Mouse (Mus musculus): ENCODE measurements at regions not wholly inside any gene's neighbourhood (a gene's known extent, or its start where the extent isn't known, plus 50 kb on each side); places are given as distances from the start of the nearest gene placed in this dataset.

GRCm38 (mm10) chr19:26999596-26999995, 113.9 kb downstream of the Gm815 start:
- in situ Hi-C loops (cut with MboI; ENCODE audit: unreplicated experiment in 2 of 2), result no loop called here

DNA sequence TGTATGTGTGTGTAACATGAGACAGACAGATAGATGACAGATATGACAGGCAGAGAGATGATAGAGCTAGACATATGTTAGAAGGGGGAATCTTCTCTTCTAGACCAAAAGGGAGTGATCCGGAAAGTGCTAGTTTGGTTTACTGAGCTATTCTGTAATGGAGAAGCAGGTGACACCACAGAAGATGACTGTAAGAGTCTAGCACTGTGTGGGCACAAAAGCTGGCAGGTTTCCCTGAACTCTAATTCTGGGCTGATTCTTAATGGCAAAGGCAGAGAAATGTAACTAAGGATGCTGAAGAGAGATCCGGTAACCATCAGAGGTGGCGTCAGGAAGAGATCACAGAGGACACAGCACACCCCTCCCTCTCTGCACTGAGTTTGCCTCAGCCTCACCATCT, 136.2 kb downstream of the Gm815 start:
- in situ Hi-C loops (cut with MboI; ENCODE audit: unreplicated experiment in 2 of 2), result no loop called here

DNA sequence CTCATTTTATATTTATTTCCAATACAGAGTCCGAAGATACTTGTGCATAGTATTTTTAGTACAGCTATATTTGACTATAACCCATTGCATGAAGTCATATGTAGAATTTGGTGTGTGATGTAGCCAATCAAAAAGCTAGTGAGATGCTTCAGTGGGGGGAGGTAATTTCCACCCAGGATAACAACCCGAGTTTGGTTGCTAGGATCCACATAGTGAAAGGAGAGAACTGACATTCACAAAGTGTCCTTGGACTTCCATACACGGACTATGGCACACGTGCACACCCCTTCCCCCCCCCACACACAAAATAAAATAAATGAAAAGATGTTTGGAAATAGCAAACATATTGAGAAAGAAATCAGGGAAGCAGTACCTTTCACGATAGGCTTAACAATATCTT, 137.2 kb downstream of the Gm815 start:
- in situ Hi-C loops (cut with MboI; ENCODE audit: unreplicated experiment in 2 of 2), result no loop called here

GRCm38 (mm10) chr19:27028834-27029233, 143.2 kb downstream of the Gm815 start:
- in situ Hi-C loops (cut with MboI; ENCODE audit: unreplicated experiment in 2 of 2), result no loop called here

DNA sequence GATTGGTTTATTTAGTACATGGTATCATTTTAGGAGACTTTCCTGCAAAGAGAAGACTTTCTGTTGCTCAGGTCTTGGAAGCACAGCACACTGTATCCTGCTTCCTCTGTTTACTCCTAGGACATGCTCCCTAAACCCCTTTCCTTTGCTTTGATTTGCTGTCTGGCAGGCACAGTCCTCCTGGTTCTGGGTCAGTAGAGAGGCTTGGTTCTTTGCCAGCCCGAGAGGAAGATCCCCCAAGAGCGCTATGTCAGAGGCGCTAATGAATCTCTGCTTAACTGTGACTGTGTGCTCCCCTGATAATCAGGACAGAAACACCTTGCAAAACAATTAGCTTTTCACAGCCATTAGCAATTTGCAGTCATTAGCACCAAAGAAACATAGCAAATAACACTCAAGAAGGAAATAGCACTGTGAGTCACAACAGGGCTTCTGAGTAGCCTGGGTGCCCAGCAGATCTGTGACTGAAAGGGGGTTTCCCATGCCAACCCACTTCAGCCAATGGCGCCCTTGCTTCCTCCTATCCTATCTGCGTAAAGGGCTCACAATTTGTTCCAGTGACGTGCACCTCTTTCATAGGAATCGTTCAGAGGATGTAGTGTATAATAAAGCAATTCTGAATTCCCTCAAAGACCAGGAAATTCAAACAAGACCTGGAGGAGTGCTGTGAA, 145.5 kb downstream of the Gm815 start:
- in situ Hi-C loops (cut with MboI; ENCODE audit: unreplicated experiment in 2 of 2), result no loop called here

DNA sequence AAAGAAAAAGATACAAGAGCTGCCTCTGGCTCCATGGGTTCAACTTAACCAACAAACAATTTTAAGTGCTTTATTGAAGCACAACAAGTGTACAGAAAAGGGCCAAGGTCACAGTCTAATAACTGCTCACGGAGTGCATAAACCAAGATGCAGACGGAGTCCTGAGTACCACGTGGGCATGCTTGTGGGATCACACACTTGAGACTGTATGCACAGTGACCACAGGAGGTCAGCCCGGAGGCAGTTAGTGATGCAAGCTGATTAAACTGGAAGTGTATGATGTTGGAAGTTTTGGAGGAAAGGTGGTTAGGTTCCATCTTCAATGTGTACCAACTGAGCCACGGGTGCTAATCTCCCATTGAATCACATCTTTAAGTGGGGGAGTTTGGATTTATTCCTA, 146.9 kb downstream of the Gm815 start:
- in situ Hi-C loops (cut with MboI; ENCODE audit: unreplicated experiment in 2 of 2), result no loop called here

- in situ Hi-C loops (cut with MboI; ENCODE audit: unreplicated experiment in 2 of 2), result no loop called here
Measured at GRCm38 (mm10) chr19:27038298-27038697, 152.6 kb downstream of the Gm815 start.

GRCm38 (mm10) chr19:27040321-27041025, 154.8 kb downstream of the Gm815 start:
- in situ Hi-C loops (cut with MboI; ENCODE audit: unreplicated experiment in 2 of 2), result no loop called here

GRCm38 (mm10) chr19:27066449-27067181, 149.7 kb upstream of the Vldlr start:
- in situ Hi-C loops (cut with MboI; ENCODE audit: unreplicated experiment in 2 of 2), result no loop called here

- in situ Hi-C loops (cut with MboI; ENCODE audit: unreplicated experiment in 2 of 2), result no loop called here
Measured at GRCm38 (mm10) chr19:27073281-27073680, 143.0 kb upstream of the Vldlr start.

- in situ Hi-C loops (cut with MboI; ENCODE audit: unreplicated experiment in 2 of 2), result no loop called here
Measured at GRCm38 (mm10) chr19:27075019-27075418, 141.3 kb upstream of the Vldlr start.

GRCm38 (mm10) chr19:27076920-27077512, 139.3 kb upstream of the Vldlr start:
- in situ Hi-C loops (cut with MboI; ENCODE audit: unreplicated experiment in 2 of 2), result no loop called here

GRCm38 (mm10) chr19:27087344-27087743, 128.9 kb upstream of the Vldlr start:
- in situ Hi-C loops (cut with MboI; ENCODE audit: unreplicated experiment in 2 of 2), result no loop called here

- in situ Hi-C loops (cut with MboI; ENCODE audit: unreplicated experiment in 2 of 2), result no loop called here
Measured at GRCm38 (mm10) chr19:27087833-27088232, 128.5 kb upstream of the Vldlr start.

DNA sequence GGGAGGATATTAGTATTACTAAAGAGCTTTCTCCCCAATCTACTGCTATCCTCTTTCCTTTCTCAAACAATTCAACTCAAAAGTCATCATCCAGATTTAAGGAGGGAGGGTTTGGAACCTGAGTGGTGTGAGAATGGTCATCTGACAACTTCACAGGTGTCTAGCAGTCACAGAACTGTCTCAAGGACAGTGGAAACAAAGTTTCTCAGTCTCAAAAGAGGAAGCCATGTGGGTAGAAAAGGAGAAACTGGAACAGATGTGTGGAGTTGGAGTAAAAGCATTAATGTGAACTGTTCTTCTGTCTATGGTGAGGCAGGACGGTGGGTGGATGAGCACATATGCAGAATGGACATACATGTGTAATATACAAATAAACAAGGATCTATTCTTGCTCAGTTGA, 127.2 kb upstream of the Vldlr start:
- in situ Hi-C loops (cut with MboI; ENCODE audit: unreplicated experiment in 2 of 2), result no loop called here

- in situ Hi-C loops (cut with MboI; ENCODE audit: unreplicated experiment in 2 of 2), result no loop called here
Measured at GRCm38 (mm10) chr19:27091603-27092002, 124.7 kb upstream of the Vldlr start.

DNA sequence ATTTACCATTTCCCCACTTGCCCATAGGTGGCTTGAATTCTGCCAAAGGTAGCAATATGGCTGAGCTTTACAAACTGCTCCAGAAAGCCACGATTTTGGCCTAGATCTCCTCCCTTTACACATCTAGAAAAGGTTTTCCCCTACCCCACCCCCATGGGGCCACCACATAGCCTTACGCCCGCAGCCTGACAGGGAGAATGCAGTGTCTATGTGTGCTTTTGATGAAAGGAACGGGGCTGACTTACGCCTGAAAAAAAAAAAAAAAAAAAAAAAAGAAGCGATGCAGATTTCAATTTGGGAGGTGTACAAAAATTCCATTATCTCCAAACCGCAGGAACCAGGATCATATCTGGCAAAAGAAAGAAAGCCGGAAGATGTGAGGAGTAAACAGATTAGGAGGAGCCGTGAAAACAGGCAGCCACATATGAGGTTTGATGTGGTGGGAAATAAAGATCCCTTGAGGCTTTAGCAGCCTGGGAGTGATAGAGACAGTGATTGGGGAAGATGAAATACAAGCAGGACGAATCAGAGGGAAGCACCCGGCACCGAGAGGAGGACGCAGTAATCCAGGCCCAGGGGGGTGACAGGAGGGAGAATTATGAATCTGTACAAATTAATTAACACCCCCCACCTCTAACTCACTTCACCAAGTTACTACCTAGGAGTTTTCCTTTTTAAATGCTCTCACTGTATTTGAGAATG, 121.4 kb upstream of the Vldlr start:
- in situ Hi-C loops (cut with MboI; ENCODE audit: unreplicated experiment in 2 of 2), result no loop called here

- in situ Hi-C loops (cut with MboI; ENCODE audit: unreplicated experiment in 2 of 2), result no loop called here
Measured at GRCm38 (mm10) chr19:27099921-27100320, 116.4 kb upstream of the Vldlr start.

- in situ Hi-C loops (cut with MboI; ENCODE audit: unreplicated experiment in 2 of 2), result no loop called here
Measured at GRCm38 (mm10) chr19:27110437-27110836, 105.8 kb upstream of the Vldlr start.

- in situ Hi-C loops (cut with MboI; ENCODE audit: unreplicated experiment in 2 of 2), result loop anchor here (5.0 to 10.0 kb wide), 6 partner anchors 194 to 386 kb away; partner anchors contain the start of gene Pum3 (in 1 of the 2)
Measured at GRCm38 (mm10) chr19:27120876-27121275, 95.4 kb upstream of the Vldlr start.

Data from v-Abl transformed pro-B cells (cell line).